Mouse (Mus musculus): Measurements from ENCODE around the gene Prkn. TPM values are rescaled to one million over a fixed set of nuclear protein-coding genes. Genes with fewer than 3 reads are reported as not detected.
A peak's percentile ranks its signal among the peaks of the same experiment; 100 is the strongest.

The Prkn gene
- polyA plus RNA-seq, 1 experiment from 2014 or later = 2.6 TPM

DNA sequence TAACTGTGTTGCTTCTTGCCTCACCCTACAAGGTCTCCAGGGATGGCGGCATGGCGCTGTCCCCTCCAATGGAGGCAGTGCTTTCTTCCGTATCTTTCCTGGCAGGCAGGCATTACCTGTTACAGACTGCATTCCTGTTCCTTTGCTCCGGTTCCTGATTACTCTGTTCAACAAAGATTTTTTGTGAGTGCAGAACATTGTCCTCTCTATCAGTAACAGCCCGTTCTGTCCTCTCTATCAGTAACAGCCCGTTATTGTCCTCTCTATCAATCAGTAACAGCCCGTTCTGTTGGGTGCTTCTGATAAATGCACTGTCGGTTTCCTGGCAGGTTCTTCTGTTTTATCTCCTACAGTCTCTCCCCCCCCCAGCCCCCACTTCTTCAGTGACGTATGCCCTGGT, 1156.1 kb downstream of the Prkn start:
- no peak for ATAC-seq (ENCODE audit: insufficient number of reproducible peaks, low FRiP score, low TSS enrichment, low read depth)
- Histone ChIP-seq H3K4me2 (no peak overlapping the region), H3K9ac (no peak overlapping the region), H3K9me3 (no peaks in the 10 kb centered on the region), H3K4me1 (peaks cover 4% of the 10 kb centered on the region; the same call in 1 of the 2 replicates), H3K36me3 (no peaks in the 10 kb centered on the region), H3K27ac (no peak overlapping the region), H3K27me3 (peaks cover 26% of the 10 kb centered on the region), H3K4me3 (no peak overlapping the region)
- WGBS = 64% methylated on average over 9 of the region's 9 CpGs

DNA sequence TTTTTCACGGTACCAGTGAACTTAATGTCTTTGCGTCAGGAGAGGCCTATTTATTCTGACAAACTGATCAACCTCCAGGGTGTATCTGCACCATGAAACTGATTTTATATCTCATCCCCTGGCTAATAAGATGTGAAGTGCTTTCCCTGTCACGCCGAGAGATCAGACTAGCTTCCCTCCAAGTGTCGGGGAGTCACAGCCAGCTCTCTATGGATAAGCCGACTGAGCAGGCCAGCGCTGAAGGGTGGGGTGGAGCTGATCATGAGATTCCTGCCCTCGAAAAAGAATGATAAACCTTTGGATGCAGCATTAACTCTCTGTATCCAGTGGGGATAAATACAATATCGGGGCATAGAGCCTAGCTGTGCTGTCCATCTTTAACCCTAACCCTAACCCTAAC, 1160.1 kb downstream of the Prkn start:
- no peak overlapping the region for H3K27ac ChIP-seq
- no peak overlapping the region for H3K4me2 ChIP-seq
- H3K36me3 ChIP-seq = no peaks in the 10 kb centered on the region
- no peaks in the 10 kb centered on the region for H3K4me1 ChIP-seq
- peaks cover 3% of the 10 kb centered on the region; the same call in 1 of the 2 replicates for H3K27me3 ChIP-seq
- no peaks in the 10 kb centered on the region for H3K9me3 ChIP-seq
- no peak overlapping the region for H3K4me3 ChIP-seq
- no peak for ATAC-seq (ENCODE audit: insufficient number of reproducible peaks, low FRiP score, low TSS enrichment, low read depth)
- 83% methylated on average over 9 of the region's 9 CpGs for WGBS
- H3K9ac ChIP-seq = no peak overlapping the region

DNA sequence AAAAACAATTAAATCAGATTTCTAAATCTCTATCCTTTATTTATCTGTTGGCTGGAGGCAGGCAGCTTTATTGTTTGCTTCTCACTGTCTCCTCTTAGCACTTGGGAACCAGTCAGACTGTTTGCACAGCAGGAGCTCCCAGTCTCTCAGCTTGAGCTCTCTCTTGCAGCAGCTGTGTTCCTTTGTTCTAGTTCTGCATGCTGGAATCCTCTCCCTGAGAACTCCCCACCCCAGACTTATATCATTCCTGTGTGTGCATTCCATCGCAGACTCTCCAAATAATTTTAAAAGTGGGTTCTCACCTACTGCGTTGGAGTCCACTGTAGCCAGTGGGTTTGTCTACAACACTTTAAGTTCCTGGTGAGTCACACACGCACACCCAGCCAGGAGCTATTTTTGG, 1181.1 kb downstream of the Prkn start:
- H3K4me2 ChIP-seq = no peak overlapping the region
- H3K4me1 ChIP-seq = no peaks in the 10 kb centered on the region
- WGBS = 52% methylated on average over 3 of the region's 3 CpGs
- no peak overlapping the region for H3K27ac ChIP-seq
- no peaks in the 10 kb centered on the region for H3K36me3 ChIP-seq
- no peak overlapping the region for H3K9ac ChIP-seq
- H3K9me3 ChIP-seq = no peaks in the 10 kb centered on the region
- H3K4me3 ChIP-seq = no peak overlapping the region
- no peaks in the 10 kb centered on the region for H3K27me3 ChIP-seq
- ATAC-seq (ENCODE audit: insufficient number of reproducible peaks, low FRiP score, low TSS enrichment, low read depth) = no peak

DNA sequence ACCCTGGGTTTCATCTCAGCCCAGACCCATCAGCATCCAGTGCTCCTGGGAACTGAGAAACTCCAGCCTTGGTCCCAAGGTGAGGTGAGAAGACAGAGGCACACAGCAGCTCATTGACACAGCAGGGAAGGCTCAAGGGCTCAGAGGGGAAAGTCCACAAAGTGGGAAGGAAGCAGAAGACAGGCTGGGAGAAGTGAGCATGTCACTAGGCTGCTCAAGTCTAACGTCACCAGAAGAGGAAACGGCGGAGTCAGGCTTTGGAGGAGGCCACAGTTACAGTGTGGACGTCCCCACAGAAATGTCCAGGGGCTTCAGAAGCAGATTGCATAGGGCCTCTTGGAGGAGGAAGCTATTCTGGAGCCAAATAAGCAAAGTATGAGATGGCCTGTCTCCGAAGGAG, 1189.2 kb downstream of the Prkn start:
- Histone ChIP-seq H3K36me3 (no peaks in the 10 kb centered on the region), H3K9ac (no peak overlapping the region), H3K27me3 (peaks cover 8% of the 10 kb centered on the region; the same call in 1 of the 2 replicates), H3K4me3 (no peak overlapping the region), H3K4me2 (no peak overlapping the region), H3K4me1 (peaks cover 14% of the 10 kb centered on the region), H3K27ac (no peak overlapping the region), H3K9me3 (no peaks in the 10 kb centered on the region)
- 63% methylated on average over 5 of the region's 5 CpGs for WGBS
- no peak for ATAC-seq (ENCODE audit: insufficient number of reproducible peaks, low FRiP score, low TSS enrichment, low read depth)

DNA sequence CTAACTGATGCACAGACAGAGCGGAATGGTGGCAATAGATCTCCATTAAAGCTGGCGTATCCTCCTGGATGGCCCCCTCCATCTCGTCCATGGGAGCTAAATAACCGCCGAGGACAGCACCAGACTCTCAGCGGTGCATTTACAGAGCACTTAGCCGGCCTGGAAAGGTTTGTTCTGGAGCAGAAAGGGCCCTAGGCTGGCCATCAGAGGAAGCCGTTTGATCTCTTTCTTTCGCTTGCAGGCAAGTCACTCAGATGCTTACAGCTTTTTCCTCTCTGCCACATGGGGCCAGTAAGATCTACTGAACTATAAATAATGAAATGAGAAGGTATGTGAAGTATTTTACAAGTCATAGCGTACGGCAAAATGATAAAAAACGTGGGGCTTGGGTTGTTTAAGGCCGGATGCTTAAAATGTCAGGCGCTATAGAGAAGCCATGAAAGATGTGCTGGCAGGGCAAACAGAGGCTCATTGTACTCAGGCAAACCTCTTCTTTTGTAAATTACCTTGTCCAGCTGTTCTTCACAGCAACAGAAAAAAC, 1189.8 kb downstream of the Prkn start:
- Histone ChIP-seq H3K27me3 (peaks cover 9% of the 10 kb centered on the region; the same call in 1 of the 2 replicates), H3K9ac (no peak overlapping the region), H3K36me3 (no peaks in the 10 kb centered on the region), H3K4me2 (peak overlapping the region; percentile 19; the same call in 1 of the 2 replicates), H3K9me3 (no peaks in the 10 kb centered on the region), H3K27ac (no peak overlapping the region), H3K4me3 (no peak overlapping the region), H3K4me1 (peaks cover 14% of the 10 kb centered on the region)
- ATAC-seq (ENCODE audit: insufficient number of reproducible peaks, low FRiP score, low TSS enrichment, low read depth) = no peak
- WGBS = 10% methylated on average over 14 of the region's 14 CpGs

DNA sequence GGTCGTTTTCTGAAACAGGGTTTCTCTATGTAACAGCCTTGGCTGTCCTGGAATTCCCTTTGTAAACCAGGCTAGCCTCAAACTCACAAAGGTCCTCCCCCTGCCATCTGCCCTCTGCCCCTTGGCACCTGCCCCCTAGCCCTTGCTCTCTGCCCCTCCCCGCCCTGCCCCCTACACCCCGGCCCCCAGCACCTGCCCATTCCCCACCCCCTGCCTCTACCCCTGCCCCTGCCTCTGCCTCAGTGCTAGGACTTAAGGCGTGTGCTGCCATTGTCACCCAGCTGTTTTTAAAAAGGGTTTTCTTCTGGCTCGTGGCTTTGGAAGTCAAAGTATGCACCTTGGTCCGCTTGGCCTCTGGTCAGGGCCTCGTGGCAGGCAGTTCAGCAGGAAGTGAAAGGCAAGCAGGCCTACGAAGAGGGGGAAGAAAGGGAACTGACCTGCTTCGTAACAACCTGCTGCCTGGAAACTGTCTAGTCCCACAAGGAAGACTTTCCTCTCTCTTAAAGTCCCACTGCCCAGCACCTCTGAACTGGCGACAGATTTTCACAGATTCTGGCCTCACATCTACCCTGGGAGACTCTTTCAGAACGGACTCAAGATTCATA, 1190.5 kb downstream of the Prkn start:
- WGBS = 15% methylated on average over 11 of the region's 11 CpGs
- H3K4me3 ChIP-seq = no peak overlapping the region
- H3K9ac ChIP-seq = no peak overlapping the region
- peaks cover 14% of the 10 kb centered on the region for H3K4me1 ChIP-seq
- H3K4me2 ChIP-seq = peak overlapping the region; percentile 19; the same call in 1 of the 2 replicates
- no peaks in the 10 kb centered on the region for H3K36me3 ChIP-seq
- H3K27me3 ChIP-seq = peaks cover 16% of the 10 kb centered on the region; the same call in 1 of the 2 replicates
- ATAC-seq (ENCODE audit: insufficient number of reproducible peaks, low FRiP score, low TSS enrichment, low read depth) = no peak
- H3K9me3 ChIP-seq = no peaks in the 10 kb centered on the region
- H3K27ac ChIP-seq = no peak overlapping the region

DNA sequence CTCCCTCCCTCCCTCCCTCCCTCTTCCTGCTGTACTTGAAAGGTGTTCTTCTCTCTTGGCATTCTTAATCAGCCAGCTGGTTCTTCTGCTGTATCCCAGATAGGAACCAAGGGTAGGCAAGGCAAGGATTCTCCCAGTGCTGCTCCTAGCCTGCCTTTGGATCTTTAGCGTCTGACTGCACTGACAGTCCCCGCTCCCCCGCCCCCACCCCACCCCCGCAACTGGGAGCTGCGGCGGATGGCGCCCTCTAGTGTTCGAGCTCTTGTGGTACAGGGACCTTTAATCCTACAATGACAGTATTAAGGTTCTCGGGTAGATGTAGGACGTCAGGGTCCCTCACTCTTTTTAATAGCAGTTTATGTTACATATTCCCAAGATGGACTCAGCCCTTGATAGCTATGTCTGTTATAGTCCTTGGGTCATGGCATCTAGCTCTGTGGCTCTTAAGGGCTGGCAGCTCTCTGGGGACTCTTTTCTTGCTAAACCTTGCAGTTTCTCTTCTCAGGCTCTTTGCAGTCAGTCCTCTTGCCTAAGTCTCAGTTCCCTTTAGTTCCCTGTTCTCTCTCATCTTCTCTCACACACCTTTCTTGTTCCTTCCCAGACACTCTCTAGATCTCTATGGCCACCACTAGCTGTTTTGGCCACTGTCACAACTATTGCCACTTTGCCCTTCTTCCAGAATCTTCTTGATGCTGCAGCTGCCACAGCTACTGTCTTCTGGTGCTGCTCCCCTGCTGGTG, 1191.2 kb downstream of the Prkn start:
- H3K9me3 ChIP-seq = no peaks in the 10 kb centered on the region
- no peak overlapping the region for H3K4me2 ChIP-seq
- WGBS = 2% methylated on average over 10 of the region's 10 CpGs
- no peak overlapping the region for H3K9ac ChIP-seq
- H3K27ac ChIP-seq = no peak overlapping the region
- H3K27me3 ChIP-seq = peaks cover 17% of the 10 kb centered on the region; the same call in 1 of the 2 replicates
- ATAC-seq (ENCODE audit: insufficient number of reproducible peaks, low FRiP score, low TSS enrichment, low read depth) = no peak
- no peak overlapping the region for H3K4me3 ChIP-seq
- no peaks in the 10 kb centered on the region for H3K36me3 ChIP-seq
- peaks cover 14% of the 10 kb centered on the region for H3K4me1 ChIP-seq

DNA sequence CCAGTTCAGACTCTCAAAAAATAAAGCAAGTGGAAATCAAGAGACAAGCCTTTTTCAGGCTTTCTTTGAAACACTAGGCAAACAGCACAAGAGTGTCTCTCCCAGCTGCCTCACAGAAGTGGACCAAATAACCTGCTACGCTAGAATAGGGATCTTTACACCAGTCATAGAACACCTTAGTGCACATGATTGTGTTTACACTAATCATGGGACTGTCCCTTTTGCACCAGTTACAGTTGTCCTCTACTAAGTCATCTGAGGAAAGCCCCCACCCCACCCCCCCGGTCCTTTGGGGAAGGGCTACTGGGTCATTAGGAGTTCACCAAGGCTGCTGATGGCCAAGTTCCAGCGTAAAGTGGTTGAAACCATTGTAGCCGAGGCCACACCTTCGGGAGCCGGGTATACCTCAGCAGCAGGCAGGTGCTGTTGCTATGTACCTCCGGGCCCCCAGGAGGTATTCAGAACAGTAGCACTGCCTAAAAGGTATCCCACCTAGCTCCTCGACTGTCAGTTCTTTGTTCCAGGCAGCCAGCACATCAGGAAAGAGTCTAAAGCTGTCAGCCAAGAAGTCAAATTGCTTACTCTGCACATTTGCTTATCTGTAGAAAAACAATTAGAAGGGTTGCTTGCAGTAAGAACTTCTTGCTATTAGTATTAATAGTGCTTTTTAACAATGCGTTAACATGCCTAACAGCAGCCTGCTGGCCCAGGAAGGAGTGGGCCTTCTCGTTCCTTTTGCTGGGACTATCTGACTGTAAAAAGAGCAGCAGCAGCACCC, 1192.0 kb downstream of the Prkn start:
- WGBS = 61% methylated on average over 10 of the region's 10 CpGs
- Histone ChIP-seq H3K9ac (no peak overlapping the region), H3K9me3 (no peaks in the 10 kb centered on the region), H3K27me3 (peaks cover 20% of the 10 kb centered on the region; the same call in 1 of the 2 replicates), H3K36me3 (no peaks in the 10 kb centered on the region), H3K4me1 (peaks cover 14% of the 10 kb centered on the region), H3K27ac (no peak overlapping the region), H3K4me2 (no peak overlapping the region), H3K4me3 (no peak overlapping the region)
- ATAC-seq (ENCODE audit: insufficient number of reproducible peaks, low FRiP score, low TSS enrichment, low read depth) = no peak

DNA sequence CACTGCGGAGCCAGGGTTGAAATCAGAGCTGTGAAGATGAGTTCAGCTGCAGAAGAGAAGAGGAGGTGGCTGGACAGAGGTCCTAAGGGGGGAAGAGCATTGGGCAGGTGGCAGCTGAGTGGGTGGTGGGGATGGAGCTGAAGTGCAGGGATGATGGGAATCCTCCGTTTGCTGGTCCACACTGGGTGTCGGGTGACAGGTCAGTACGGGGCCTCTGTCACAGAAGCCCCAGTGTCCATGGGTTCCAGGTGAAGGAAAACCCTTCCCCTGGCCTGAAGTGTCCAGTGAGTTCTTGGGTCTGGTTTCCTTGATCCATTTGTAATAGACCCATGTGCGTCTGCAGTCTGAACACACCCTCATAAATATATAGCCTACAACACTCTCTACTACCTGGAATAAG, 1195.2 kb downstream of the Prkn start:
- peaks cover 8% of the 10 kb centered on the region for H3K4me1 ChIP-seq

DNA sequence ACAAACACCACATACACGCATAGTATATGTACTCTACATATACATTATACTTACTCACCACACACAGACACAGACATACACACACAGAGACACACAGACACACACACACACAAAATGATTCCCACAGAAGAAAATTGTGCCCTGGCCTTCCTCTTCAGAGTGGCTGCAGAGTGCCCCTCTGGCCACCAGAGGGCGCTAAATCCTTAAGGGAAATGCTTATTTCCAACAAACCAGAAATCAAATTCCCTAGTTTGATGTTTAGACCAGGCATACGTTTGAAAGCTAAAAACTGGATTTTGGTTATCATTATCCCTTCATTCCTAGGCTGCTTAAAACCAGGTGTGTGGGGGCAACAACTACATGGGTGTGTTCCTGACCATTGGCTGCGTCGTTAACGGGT, 1196.0 kb downstream of the Prkn start:
- Histone ChIP-seq H3K4me3 (no peak overlapping the region), H3K9ac (no peak overlapping the region), H3K4me1 (peaks cover 3% of the 10 kb centered on the region; the same call in 1 of the 2 replicates), H3K4me2 (no peak overlapping the region), H3K9me3 (no peaks in the 10 kb centered on the region), H3K36me3 (no peaks in the 10 kb centered on the region), H3K27me3 (peaks cover 15% of the 10 kb centered on the region; the same call in 1 of the 2 replicates), H3K27ac (no peak overlapping the region)
- ATAC-seq (ENCODE audit: insufficient number of reproducible peaks, low FRiP score, low TSS enrichment, low read depth) = no peak
- 41% methylated on average over 6 of the region's 6 CpGs for WGBS

More for the DNA sequence above, 1195.2 kb downstream of the Prkn start:
- Histone ChIP-seq H3K27me3 (peaks cover 15% of the 10 kb centered on the region; the same call in 1 of the 2 replicates), H3K27ac (no peak overlapping the region), H3K4me3 (no peak overlapping the region), H3K4me2 (no peak overlapping the region), H3K9ac (no peak overlapping the region), H3K9me3 (no peaks in the 10 kb centered on the region), H3K36me3 (no peaks in the 10 kb centered on the region)
- ATAC-seq (ENCODE audit: insufficient number of reproducible peaks, low FRiP score, low TSS enrichment, low read depth) = no peak
- 40% methylated on average over 5 of the region's 5 CpGs for WGBS

DNA sequence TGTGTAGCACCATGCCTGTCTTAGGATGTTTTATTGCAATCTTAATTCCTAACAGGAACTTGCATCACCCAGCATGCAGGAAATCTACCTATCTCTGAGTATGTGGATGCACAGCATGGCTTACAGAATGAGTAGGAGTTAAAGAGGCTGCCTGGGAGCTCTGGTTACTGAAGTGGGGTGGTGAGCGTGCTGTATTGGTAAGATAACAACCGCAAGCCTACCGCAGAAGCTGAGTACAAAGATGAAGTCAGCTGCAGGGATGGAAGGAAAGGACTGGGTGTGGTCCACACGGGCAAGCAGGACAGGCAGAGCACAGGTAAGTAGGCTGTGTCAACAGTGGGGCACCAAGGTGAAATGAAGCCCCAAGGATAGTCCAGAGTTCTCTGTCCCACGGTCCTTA, 1196.9 kb downstream of the Prkn start:
- ATAC-seq (ENCODE audit: insufficient number of reproducible peaks, low FRiP score, low TSS enrichment, low read depth) = no peak
- H3K4me2 ChIP-seq = no peak overlapping the region
- no peak overlapping the region for H3K27ac ChIP-seq
- no peaks in the 10 kb centered on the region for H3K9me3 ChIP-seq
- H3K4me1 ChIP-seq = peaks cover 3% of the 10 kb centered on the region; the same call in 1 of the 2 replicates
- no peak overlapping the region for H3K4me3 ChIP-seq
- WGBS = 73% methylated on average over 5 of the region's 5 CpGs
- H3K36me3 ChIP-seq = no peaks in the 10 kb centered on the region
- no peak overlapping the region for H3K9ac ChIP-seq
- H3K27me3 ChIP-seq = peaks cover 15% of the 10 kb centered on the region; the same call in 1 of the 2 replicates
